Mouse (Mus musculus) liver, embryonic 14.5 days (tissue): ENCODE data around the gene Rftn1.

ENCODE experiments used
- CTCF ChIP-seq: IDR thresholded peaks from 2 replicates; pipeline ENCODE4 v1.5.1; 2016; ENCODE audit warnings: antibody characterized with exemption, low read depth, control low read depth
- EP300 ChIP-seq: IDR thresholded peaks from 2 replicates; pipeline ENCODE4 v1.6.1; 2016; ENCODE audit warnings: antibody characterized with exemption, low read depth

DNA sequence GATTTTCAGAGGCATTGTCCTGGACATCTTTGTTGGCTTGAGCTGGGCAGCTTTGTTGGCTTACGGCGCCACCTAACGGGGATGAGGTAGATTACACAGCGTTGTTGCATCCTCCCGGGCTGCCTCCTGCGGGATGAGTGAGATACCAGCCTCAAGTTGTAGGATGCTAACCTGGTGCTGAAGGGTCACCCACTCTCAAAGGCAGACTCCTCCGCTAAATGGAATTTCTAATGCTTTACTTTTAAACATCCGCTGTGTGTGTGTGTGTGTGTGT lies 46.9 kb upstream of the Rftn1 start:
- TF ChIP-seq CTCF (peak; percentile 95), EP300 (no peak)
